Mouse (Mus musculus): ENCODE results near the gene Magi2.

- no peak for TF ChIP-seq CTCF (IDR thresholded peaks at IDR 0.05; ENCODE audit: borderline replicate concordance, control insufficient read depth, extremely low read depth, insufficient read depth, low read length, poor library complexity)
- TF ChIP-seq POLR2A (IDR thresholded peaks at IDR 0.05; ENCODE audit: control insufficient read depth, extremely low read depth, insufficient read depth, low read length, poor library complexity) = no peak
These were observed 1131.6 kb downstream of the Magi2 start for GRCm38 (mm10) chr5:20358437-20358836.

Measured in thymus, adult 2 months (tissue).